Mouse (Mus musculus) skeletal muscle tissue, postnatal 0 days (tissue): ENCODE measurements around the gene Gm3383. TPM values are rescaled to one million over a fixed set of nuclear protein-coding genes. Genes with fewer than 3 reads are reported as not detected.

ENCODE experiments used
- polyA plus RNA-seq: library from polyadenylated mRNA; unstranded; fragments of >200 nt; fragmentation: Nextera tagmentation; extraction: Ambion mirVana; gene quantifications from 2 replicates; pipeline ENCODE4 v1.2.1, GENCODE M21; 2015

The Gm3383 gene
- 0.49 and 0.60 TPM in 2 replicates for polyA plus RNA-seq

GRCm38 (mm10) chr14:5807882-5808281, at the start of gene Gm3383:
Gm3383 (minus strand) TSS chr14:5807982.

GRCm38 (mm10) chr14:5830229-5830628, 22.4 kb upstream of the Gm3383 start, which contains the start of gene Gm3424:
Gm3424 (minus strand) TSS chr14:5830329.

GRCm38 (mm10) chr14:5741477-5741876, 66.3 kb downstream of the Gm3383 start, which contains the start of gene Gm3373:
Gm3373 (minus strand) TSS chr14:5741577.

GRCm38 (mm10) chr14:5687357-5687756, 120.4 kb downstream of the Gm3383 start, which contains the start of gene Gm9603:
Gm9603 (minus strand) TSS chr14:5687457.

DNA sequence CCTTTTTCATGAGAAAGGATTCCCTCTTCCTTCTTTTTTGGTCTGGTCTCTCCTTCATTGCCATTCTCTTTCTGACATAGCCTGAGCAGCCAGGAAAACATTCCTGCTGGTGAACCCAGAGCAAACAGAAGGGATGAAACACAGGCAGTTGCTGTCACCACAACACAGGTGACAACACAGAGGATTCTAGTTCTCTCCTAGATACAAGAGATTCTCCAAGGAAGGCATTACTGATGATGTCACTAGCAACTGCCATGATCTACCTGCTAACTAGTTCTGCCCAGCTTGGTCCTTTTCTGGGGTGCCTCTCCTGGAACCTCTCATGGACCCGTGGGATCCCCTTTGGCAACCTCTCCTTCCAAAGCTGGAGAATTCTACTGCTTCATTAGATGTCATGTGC, 174.9 kb downstream of the Gm3383 start, which contains the start of gene Gm8265:
Gene Gm8265, minus strand, starts transcription at position 101 of the 400 bp plus-strand sequence.

Other genes with a start within 250 kb of the Gm3383 start
- not detected in 2 replicates for gene Gm8265, start 175.0 kb downstream of the Gm3383 start, polyA plus RNA-seq
- not detected in 2 replicates for gene Gm9603, start 120.5 kb downstream of the Gm3383 start, polyA plus RNA-seq
- 0.29 TPM in 1 of 2 replicates, not detected in the other for gene Gm3373, start 66.4 kb downstream of the Gm3383 start, polyA plus RNA-seq
- not detected in 2 replicates for gene Gm3424, start 22.3 kb upstream of the Gm3383 start, polyA plus RNA-seq
- 0.12 and 0.23 TPM in 2 replicates for gene Gm8237, start 72.4 kb upstream of the Gm3383 start, polyA plus RNA-seq
- 1.1 TPM in 2 replicates for gene Gm3248, start 153.8 kb upstream of the Gm3383 start, polyA plus RNA-seq
- not detected in 2 replicates for gene Gm3453, start 171.2 kb upstream of the Gm3383 start, polyA plus RNA-seq